Mouse (Mus musculus) gonadal fat pad, adult 2 months (tissue): ENCODE measurements around the gene Ina. TPM values are rescaled to one million over a fixed set of nuclear protein-coding genes. Genes with fewer than 3 reads are reported as not detected.

ENCODE experiments used
- DNase-seq: peaks from one replicate; pipeline ENCODE4 v3.0.0-alpha.2; 2012; ENCODE audit warnings: low read depth
- polyA plus RNA-seq: library from polyadenylated mRNA; depleted of rRNA; stranded (reverse); fragments of >200 nt; gene quantifications from 2 replicates; pipeline ENCODE4 v1.2.3, GENCODE M21; 2012; rRNA removed

The Ina gene
- polyA plus RNA-seq, 1 experiment, result 1.1 TPM

DNA sequence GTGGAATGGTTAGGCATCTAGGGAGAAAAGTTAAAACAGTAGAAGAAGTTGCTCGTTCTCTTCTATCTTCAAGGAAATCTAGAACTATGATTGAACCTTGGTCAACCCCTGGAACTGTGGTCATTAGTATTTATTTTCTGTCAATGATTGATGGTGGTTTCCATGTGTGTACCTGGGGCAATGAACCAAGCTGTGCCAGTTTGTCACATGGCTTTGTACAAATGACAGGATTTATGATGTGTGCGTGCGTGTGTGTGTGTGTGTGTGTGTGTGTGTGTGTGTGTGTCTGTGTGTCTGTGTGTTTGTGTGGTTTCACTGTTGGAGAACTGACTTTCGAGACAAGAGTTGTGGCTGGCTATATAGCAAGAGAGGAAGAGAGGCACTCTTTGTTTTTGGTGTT lies 39.0 kb downstream of the Ina start:
- no peak for DNase-seq

DNA sequence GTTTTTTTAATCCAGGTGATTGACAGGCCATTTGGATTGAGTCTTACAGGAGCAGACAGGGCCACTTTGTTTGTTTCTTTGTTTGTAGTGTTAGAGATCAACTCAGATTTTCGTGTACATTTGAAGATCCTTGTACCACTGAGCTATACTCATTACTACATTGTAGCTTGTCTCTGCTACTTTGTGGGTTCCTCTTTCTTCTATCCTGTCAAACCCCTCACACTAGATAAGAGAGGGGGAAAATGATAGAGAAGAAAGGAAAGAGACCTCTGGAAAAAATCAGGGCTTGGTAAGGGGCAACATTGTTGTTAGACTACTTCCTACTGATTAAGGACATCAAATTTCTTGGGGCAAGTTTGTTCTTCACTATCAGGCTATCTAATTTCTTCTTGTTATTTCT lies 43.2 kb downstream of the Ina start:
- no peak for DNase-seq

DNA sequence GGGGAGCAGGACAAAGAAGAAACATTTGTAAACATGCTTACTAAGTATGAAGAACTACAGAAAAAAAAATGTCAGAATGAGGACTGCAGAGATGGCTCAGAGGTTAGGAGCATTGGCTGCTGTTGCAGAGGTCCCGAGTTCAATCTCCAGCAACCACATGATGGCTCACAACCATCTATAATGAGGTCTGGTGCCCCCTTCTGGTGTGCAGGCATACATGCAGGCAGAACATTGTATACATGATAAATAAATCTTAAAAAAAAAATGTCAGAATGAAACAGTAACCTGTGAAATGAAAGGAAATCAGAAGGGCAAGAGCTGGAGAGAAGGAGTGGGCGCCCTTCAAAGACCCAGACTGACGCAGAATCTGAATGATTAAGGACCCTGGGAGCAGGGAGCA lies 51.4 kb downstream of the Ina start:
- DNase-seq, result no peak

DNA sequence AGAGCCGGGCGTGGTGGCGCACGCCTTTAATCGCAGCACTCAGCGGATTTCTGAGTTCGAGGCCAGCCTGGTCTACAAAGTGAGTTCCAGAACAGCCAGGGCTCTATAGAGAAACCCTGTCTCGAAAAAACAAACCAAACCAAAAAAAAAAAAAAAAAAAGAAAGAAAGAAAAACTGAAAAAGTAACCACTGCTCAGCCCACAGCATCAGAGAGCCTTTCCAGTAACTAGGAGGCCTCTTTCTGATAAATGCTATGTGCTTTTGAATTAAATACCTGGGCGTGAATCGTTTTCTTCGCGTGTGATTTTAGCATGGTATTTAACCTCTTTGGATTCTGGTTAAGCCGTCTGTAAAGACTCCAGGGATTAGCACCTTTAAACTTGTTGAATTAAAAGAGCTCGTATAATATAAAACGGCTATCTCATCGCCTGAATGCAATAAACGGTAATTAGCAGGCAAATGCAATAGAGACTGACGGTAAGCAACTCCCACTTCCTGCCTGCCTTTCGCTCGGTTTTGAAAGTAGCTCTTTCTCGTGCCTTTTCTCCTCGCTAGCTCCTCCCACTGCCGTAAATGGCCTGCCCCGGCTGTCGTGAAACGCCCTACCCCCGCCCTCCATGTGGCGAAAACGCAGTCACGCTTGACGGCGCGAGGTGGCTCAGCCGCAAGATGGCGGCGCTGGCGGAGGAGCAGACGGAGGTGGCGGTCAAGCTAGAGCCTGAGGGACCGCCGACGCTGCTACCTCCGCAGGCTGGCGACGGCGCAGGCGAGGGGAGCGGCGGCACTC lies 52.8 kb downstream of the Ina start, which contains the start of gene Taf5:
Gene Taf5, plus strand, starts transcription at position 651 of the 787 bp plus-strand sequence.
- DNase-seq, result peak; percentile 59

DNA sequence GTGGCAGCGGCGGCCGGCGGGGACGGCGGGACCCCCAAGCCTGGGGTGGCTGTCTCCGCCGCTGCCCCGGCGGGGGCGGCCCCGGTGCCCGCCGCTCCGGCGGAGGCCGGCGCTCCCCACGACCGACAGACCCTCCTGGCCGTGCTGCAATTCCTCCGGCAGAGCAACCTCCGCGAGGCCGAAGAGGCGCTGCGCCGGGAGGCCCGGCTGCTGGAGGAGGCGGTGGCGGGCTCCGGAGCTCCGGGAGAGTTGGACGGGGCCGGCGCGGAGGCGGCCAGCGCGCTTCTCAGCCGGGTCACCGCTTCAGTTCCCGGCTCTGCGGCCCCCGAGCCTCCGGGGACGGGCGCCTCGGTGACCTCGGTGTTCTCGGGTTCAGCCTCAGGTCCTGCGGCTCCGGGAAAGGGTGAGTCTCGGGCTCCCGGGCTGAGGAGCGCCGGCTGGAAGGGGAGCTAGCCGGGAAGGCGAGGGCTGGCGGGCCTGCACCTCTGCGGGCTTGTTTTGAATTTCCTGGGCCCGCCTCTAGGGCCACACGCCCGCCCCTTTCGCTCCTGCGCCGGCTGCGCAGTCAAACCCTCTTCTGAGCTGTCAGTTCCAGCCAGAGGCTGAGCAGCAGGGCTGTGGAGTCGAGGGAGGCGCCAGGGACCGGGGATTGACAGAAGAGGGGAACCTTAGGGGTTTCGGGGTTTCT lies 53.6 kb downstream of the Ina start:
- no peak for DNase-seq

Other genes starting within 250 kb of the Ina start
- 18.3 and 19.7 TPM in 2 replicates for gene Nt5c2, start 455 bp downstream of the Ina start, polyA plus RNA-seq
- 8.5 and 9.3 TPM in 2 replicates for gene Pcgf6, start 36.2 kb downstream of the Ina start, polyA plus RNA-seq
- gene Taf5, start 53.0 kb downstream of the Ina start, polyA plus RNA-seq, result 1.6 and 1.8 TPM in 2 replicates
- 120 and 168 TPM in 2 replicates for gene Usmg5, start 75.9 kb downstream of the Ina start, polyA plus RNA-seq
- 8.5 and 9.4 TPM in 2 replicates for gene Pdcd11, start 76.1 kb downstream of the Ina start, polyA plus RNA-seq
- gene Calhm2, start 123.6 kb downstream of the Ina start, polyA plus RNA-seq, result 7.5 and 8.2 TPM in 2 replicates
- not detected in 2 replicates for gene Calhm1, start 129.6 kb downstream of the Ina start, polyA plus RNA-seq
- gene Calhm3, start 143.1 kb downstream of the Ina start, polyA plus RNA-seq, result not detected in 2 replicates
- 4.6 and 5.0 TPM in 2 replicates for gene Neurl1a, start 164.1 kb downstream of the Ina start, polyA plus RNA-seq